Mouse (Mus musculus) hindbrain, postnatal 0 days (tissue): Measurements from ENCODE around the gene Ndp. TPM values are rescaled to one million over a fixed set of nuclear protein-coding genes. Genes with fewer than 3 reads are reported as not detected.

Experiments used
- ATAC-seq: fragments of 200-750 bp; cut with Nextera tagmentation; 2 replicates; pipeline ENCODE4 v1.8.0; 2017; ENCODE audit warnings: mild to moderate bottlenecking, moderate TSS enrichment, moderate library complexity
- DNase-seq: peaks from one replicate; pipeline ENCODE4 v3.0.0-alpha.2; 2015; ENCODE audit warnings: low spot score
- H3K27ac ChIP-seq: fragments of 300-500 bp; sonication (generic); 2 replicates; pipeline ENCODE4 v1.5.1; 2014; ENCODE audit warnings: mild to moderate bottlenecking
- H3K27me3 ChIP-seq: fragments of 300-500 bp; sonication (generic); 2 replicates; pipeline ENCODE4 v1.6.1; 2014; ENCODE audit warnings: low read length, mixed read lengths; ENCODE audit not compliant: insufficient read depth
- H3K36me3 ChIP-seq: fragments of 300-500 bp; sonication (generic); 2 replicates; pipeline ENCODE4 v1.6.1; 2014; ENCODE audit warnings: low read length, mixed read lengths; ENCODE audit not compliant: insufficient read depth
- H3K4me1 ChIP-seq: fragments of 300-500 bp; sonication (generic); 2 replicates; pipeline ENCODE4 v1.6.1; 2014; ENCODE audit warnings: antibody characterized with exemption, low read length, mixed read lengths; ENCODE audit not compliant: insufficient read depth
- H3K4me2 ChIP-seq: fragments of 300-500 bp; sonication (generic); 2 replicates; pipeline ENCODE4 v1.6.1; 2014; ENCODE audit warnings: low read depth, mild to moderate bottlenecking, low read length, moderate library complexity, mixed read lengths
- H3K4me3 ChIP-seq: fragments of 300-500 bp; sonication (generic); 2 replicates; pipeline ENCODE4 v1.5.1; 2014; ENCODE audit warnings: low read length
- H3K9ac ChIP-seq: fragments of 300-500 bp; sonication (generic); replicated peaks from 2 replicates; pipeline ENCODE4 v1.6.1; 2014; ENCODE audit warnings: mild to moderate bottlenecking, low read length, moderate library complexity, mixed read lengths
- H3K9me3 ChIP-seq: fragments of 300-500 bp; sonication (generic); 2 replicates; pipeline ENCODE4 v1.6.1; 2016; ENCODE audit warnings: low read length, mixed read lengths
- CTCF ChIP-seq: IDR thresholded peaks from 2 replicates; pipeline ENCODE4 v1.5.1; 2016; ENCODE audit warnings: antibody characterized with exemption, control low read depth, low read depth
- WGBS: fragments of 180-500 bp; shearing (Covaris S2); extraction: QIAGEN DNeasy Blood & Tissue Kit; methylation state at CpG from one replicate; pipeline ENCODE4 v1.1.7; 2014; 5-methylcytosine and 5-hydroxymethylcytosine counted together
- polyA plus RNA-seq: library from polyadenylated mRNA; unstranded; fragments of >200 nt; fragmentation: Nextera tagmentation; extraction: Ambion mirVana; gene quantifications from 2 replicates; pipeline ENCODE4 v1.2.1, GENCODE M21; 2015
- total RNA-seq: library from RNA; depleted of rRNA; stranded (reverse); fragments of >200 nt; gene quantifications from 2 replicates; pipeline ENCODE4 v1.2.3, GENCODE M21; 2014; rRNA removed

The Ndp gene
- 5.8 and 9.8 TPM in 2 replicates for total RNA-seq
- polyA plus RNA-seq: 7.5 and 7.7 TPM in 2 replicates

- peak within 1 kb of the TSS; percentile 54; the same call in 1 of the 2 replicates for H3K27ac ChIP-seq
- DNase-seq (peak; percentile 31), ATAC-seq (peak; percentile 33; the same call in 1 of the 2 replicates)
- H3K4me1 ChIP-seq: no peaks in the 10 kb centered on the region; the same call in 1 of the 2 replicates
- peak within 1 kb of the TSS; percentile 29 for H3K4me3 ChIP-seq
- no peaks in the 10 kb centered on the region for H3K36me3 ChIP-seq
- WGBS: 27% methylated on average over 13 of the region's 13 CpGs
- no peaks in the 10 kb centered on the region for H3K27me3 ChIP-seq
- H3K9me3 ChIP-seq: no peaks in the 10 kb centered on the region
- H3K9ac ChIP-seq: peak within 1 kb of the TSS; percentile 33; the same call in 1 of the 2 replicates
- peak within 1 kb of the TSS; percentile 53 for H3K4me2 ChIP-seq
- no peak for TF ChIP-seq CTCF
Measured at GRCm38 (mm10) chrX:16911241-16911873, at the start of gene Ndp. Ndp (minus strand) TSS chrX:16911774.

- no peak overlapping the region for H3K9ac ChIP-seq
- WGBS: 91% methylated on average over 2 of the region's 2 CpGs
- H3K9me3 ChIP-seq: no peaks in the 10 kb centered on the region
- no peak overlapping the region for H3K4me2 ChIP-seq
- no peaks in the 10 kb centered on the region for H3K27me3 ChIP-seq
- no peak overlapping the region for H3K27ac ChIP-seq
- TF ChIP-seq CTCF: no peak
- no peak overlapping the region for H3K4me3 ChIP-seq
- ATAC-seq: no peak
- DNase-seq: no peak
- H3K4me1 ChIP-seq: no peaks in the 10 kb centered on the region
- H3K36me3 ChIP-seq: no peaks in the 10 kb centered on the region
Measured at GRCm38 (mm10) chrX:16954767-16955166, 43.2 kb upstream of the Ndp start.

GRCm38 (mm10) chrX:16918006-16918405 is 6.4 kb upstream of the Ndp start:
- Histone ChIP-seq H3K27ac (no peak overlapping the region), H3K9me3 (no peaks in the 10 kb centered on the region)

GRCm38 (mm10) chrX:16913118-16913517 is 1.5 kb upstream of the Ndp start:
- WGBS: 71% methylated on average over 1 of the region's 1 CpGs
- H3K9me3 ChIP-seq: no peaks in the 10 kb centered on the region
- no peaks in the 10 kb centered on the region; the same call in 1 of the 2 replicates for H3K4me1 ChIP-seq
- TF ChIP-seq CTCF: no peak
- no peaks in the 10 kb centered on the region for H3K36me3 ChIP-seq
- no peak overlapping the region for H3K9ac ChIP-seq
- H3K4me3 ChIP-seq: no peak overlapping the region
- ATAC-seq (no peak), DNase-seq (no peak)
- H3K27ac ChIP-seq: no peak overlapping the region
- H3K4me2 ChIP-seq: no peak overlapping the region
- H3K27me3 ChIP-seq: no peaks in the 10 kb centered on the region

More at GRCm38 (mm10) chrX:16918006-16918405, 6.4 kb upstream of the Ndp start:
- no peaks in the 10 kb centered on the region for H3K4me1 ChIP-seq
- no peak for TF ChIP-seq CTCF
- H3K27me3 ChIP-seq: no peaks in the 10 kb centered on the region
- H3K4me3 ChIP-seq: no peak overlapping the region
- no peak overlapping the region for H3K9ac ChIP-seq
- H3K4me2 ChIP-seq: no peak overlapping the region
- DNase-seq: no peak
- H3K36me3 ChIP-seq: no peaks in the 10 kb centered on the region
- no peak for ATAC-seq

GRCm38 (mm10) chrX:16911911-16912310 is 337 bp upstream of the Ndp start:
- no peaks in the 10 kb centered on the region; the same call in 1 of the 2 replicates for H3K4me1 ChIP-seq
- H3K27ac ChIP-seq: peak overlapping the region; percentile 54; the same call in 1 of the 2 replicates
- no peaks in the 10 kb centered on the region for H3K36me3 ChIP-seq
- H3K9ac ChIP-seq: 0 out of 2 replicates have a peak overlapping the region, but pooled peaks have one; percentile 10
- WGBS: 36% methylated on average over 4 of the region's 4 CpGs
- peak overlapping the region; percentile 29 for H3K4me3 ChIP-seq
- ATAC-seq (no peak), DNase-seq (no peak)
- no peaks in the 10 kb centered on the region for H3K27me3 ChIP-seq
- no peaks in the 10 kb centered on the region for H3K9me3 ChIP-seq
- peak overlapping the region; percentile 53 for H3K4me2 ChIP-seq
- TF ChIP-seq CTCF: no peak

GRCm38 (mm10) chrX:16910211-16911095 is 1.1 kb downstream of the Ndp start:
- peak; percentile 39 for DNase-seq
- no peak for TF ChIP-seq CTCF
- peak overlapping the region; percentile 29 for H3K4me3 ChIP-seq
- H3K27me3 ChIP-seq: no peaks in the 10 kb centered on the region
- ATAC-seq: peak; percentile 80
- H3K4me2 ChIP-seq: peak overlapping the region; percentile 53
- peak overlapping the region; percentile 33; the same call in 1 of the 2 replicates for H3K9ac ChIP-seq
- WGBS: 27% methylated on average over 18 of the region's 18 CpGs
- H3K36me3 ChIP-seq: no peaks in the 10 kb centered on the region
- no peaks in the 10 kb centered on the region for H3K9me3 ChIP-seq
- H3K4me1 ChIP-seq: no peaks in the 10 kb centered on the region; the same call in 1 of the 2 replicates
- peak overlapping the region; percentile 54; the same call in 1 of the 2 replicates for H3K27ac ChIP-seq
